Mouse (Mus musculus): ENCODE measurements at regions not wholly inside any gene's neighbourhood (a gene's known extent, or its start where the extent isn't known, plus 50 kb on each side); places are given as distances from the start of the nearest gene placed in this dataset.

DNA sequence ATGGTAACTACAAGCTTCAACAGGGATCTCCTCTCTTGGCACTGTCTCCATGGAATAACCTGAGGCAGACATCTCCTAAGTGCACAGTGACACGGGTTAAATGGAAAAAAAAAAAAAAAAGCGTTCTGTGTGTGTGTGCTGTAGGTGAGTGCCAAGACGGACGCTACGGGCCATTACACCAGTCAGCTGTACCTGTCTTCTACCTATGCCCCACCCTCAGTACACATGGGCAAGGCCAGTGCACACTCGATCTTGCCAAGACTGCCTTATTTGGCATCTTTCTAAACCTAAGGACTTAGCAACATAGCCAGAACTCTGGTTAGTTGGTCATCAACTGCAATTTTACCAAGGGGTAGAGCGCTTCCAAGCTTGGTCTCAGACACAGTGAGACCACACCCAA lies 173.1 kb upstream of the Dyrk2 start:
- TF ChIP-seq POLR2A (IDR thresholded peaks at IDR 0.05; ENCODE audit: insufficient read depth, low read length) (no peak), CTCF (IDR thresholded peaks at IDR 0.05; ENCODE audit: low read depth, low read length) (no peak), EP300 (IDR thresholded peaks at IDR 0.05; ENCODE audit: insufficient read depth, low read depth, low read length) (no peak)
